Mouse (Mus musculus) embryonic facial prominence, embryonic 15.5 days (tissue): Measurements from ENCODE around the gene Timm23. TPM values are rescaled to one million over a fixed set of nuclear protein-coding genes. Genes with fewer than 3 reads are reported as not detected.

ENCODE experiments used
- polyA plus RNA-seq: library from polyadenylated mRNA; unstranded; fragments of >200 nt; fragmentation: Nextera tagmentation; extraction: Ambion mirVana; gene quantifications from 2 replicates; pipeline ENCODE4 v1.2.1, GENCODE M21; 2015

Gene Timm23
- polyA plus RNA-seq, 1 experiment from 2014 or later, result 253 TPM

Other genes with a start within 250 kb of the Timm23 start
- gene Galnt15, start 172.9 kb downstream of the Timm23 start, polyA plus RNA-seq, result 0.37 and 0.48 TPM in 2 replicates
- 21.0 and 24.7 TPM in 2 replicates for gene Oxnad1, start 116.5 kb downstream of the Timm23 start, polyA plus RNA-seq
- 74.5 and 78.8 TPM in 2 replicates for gene Dph3, start 116.2 kb downstream of the Timm23 start, polyA plus RNA-seq
- not detected in 2 replicates for gene Msmb, start 59.9 kb downstream of the Timm23 start, polyA plus RNA-seq
- gene Ncoa4, start 42.0 kb downstream of the Timm23 start, polyA plus RNA-seq, result 90.5 and 94.2 TPM in 2 replicates
- 39.2 and 40.5 TPM in 2 replicates for gene Parg, start 51 bp upstream of the Timm23 start, polyA plus RNA-seq
- 12.5 and 13.9 TPM in 2 replicates for gene Ogdhl, start 120.1 kb upstream of the Timm23 start, polyA plus RNA-seq
- gene 1700024G13Rik, start 186.5 kb upstream of the Timm23 start, polyA plus RNA-seq, result 2.8 and 4.4 TPM in 2 replicates